10 mouse cellular contexts compared by ENCODE assay signal in genomic region chr12:59265942-59266231, GRCm38 (mm10). TPM values are rescaled to one million over a fixed set of nuclear protein-coding genes. Genes with fewer than 3 reads are reported as not detected.
A peak's percentile ranks its signal among the peaks of the same experiment; 100 is the strongest.
DNase-seq lines count a peak whose midpoint lies in the region; ATAC-seq lines count a peak whose summit lies in the region.
"Had no signal": no experiment of that assay in that cellular context is flagged by ENCODE, and none has a peak within 500 bp of the region (broad histone marks: within the 10 kb centered on the region; RNA-seq: fewer than 3 reads in every experiment).

No protein-coding gene starts in this region.

- H3K27me3 ChIP-seq in hindbrain, embryonic 13.5 days, result no peaks in the 10 kb centered on the region
- H3K27me3 ChIP-seq in hindbrain, embryonic 11.5 days (ENCODE audit: control insufficient read depth, insufficient read depth, low read length), result no peaks in the 10 kb centered on the region
- no peaks in the 10 kb centered on the region for H3K27me3 ChIP-seq in forebrain, embryonic 12.5 days
- no peaks in the 10 kb centered on the region for H3K27me3 ChIP-seq in forebrain, embryonic 16.5 days (replicated peaks; ENCODE audit: control insufficient read depth, insufficient read depth, low read length)
- H3K27me3 ChIP-seq in midbrain, embryonic 14.5 days (ENCODE audit: control insufficient read depth, insufficient read depth, low read length), result no peaks in the 10 kb centered on the region

- H3K4me3 ChIP-seq in hindbrain, embryonic 13.5 days, result peak overlapping the region; percentile 15; the same call in 1 of the 2 replicates
- no peak overlapping the region for H3K4me3 ChIP-seq in hindbrain, embryonic 11.5 days (ENCODE audit: low read depth, low read length)
- no peak overlapping the region for H3K4me3 ChIP-seq in forebrain, embryonic 12.5 days (replicated peaks)
- no peak overlapping the region for H3K4me3 ChIP-seq in forebrain, embryonic 16.5 days (replicated peaks; ENCODE audit: low read length)
- H3K4me3 ChIP-seq in midbrain, embryonic 14.5 days (replicated peaks; ENCODE audit: low read depth, low read length), result no peak overlapping the region; the same call in 1 of the 2 replicates

- no peaks in the 10 kb centered on the region for H3K9me3 ChIP-seq in hindbrain, embryonic 13.5 days
- no peaks in the 10 kb centered on the region for H3K9me3 ChIP-seq in hindbrain, embryonic 11.5 days (ENCODE audit: control insufficient read depth, low read length)
- H3K9me3 ChIP-seq in forebrain, embryonic 12.5 days, result no peaks in the 10 kb centered on the region
- no peaks in the 10 kb centered on the region for H3K9me3 ChIP-seq in forebrain, embryonic 16.5 days (ENCODE audit: control insufficient read depth, low read length)
- no peaks in the 10 kb centered on the region for H3K9me3 ChIP-seq in midbrain, embryonic 14.5 days (ENCODE audit: control insufficient read depth, low read length)

- no peak for DNase-seq in hindbrain, embryonic 11.5 days (ENCODE audit: low spot score)
- DNase-seq in midbrain, embryonic 14.5 days, result no peak
- no peak for DNase-seq in urinary bladder, adult 18-20 months (ENCODE audit: low spot score in 2 of 2)
- no peak for DNase-seq in left cerebral cortex, adult 18-20 months (ENCODE audit: low spot score in 2 of 2)
- DNase-seq: thymus, adult 18-20 months had no signal

- 0 out of 2 replicates have a peak overlapping the region, but pooled peaks have one; percentile 58 for H3K9ac ChIP-seq in hindbrain, embryonic 13.5 days
- H3K9ac ChIP-seq in hindbrain, embryonic 11.5 days (ENCODE audit: low read depth, low read length), result no peak overlapping the region
- no peak overlapping the region for H3K9ac ChIP-seq in forebrain, embryonic 12.5 days
- 0 out of 2 replicates have a peak overlapping the region, but pooled peaks have one; percentile 0 for H3K9ac ChIP-seq in forebrain, embryonic 16.5 days (replicated peaks; ENCODE audit: low read depth, low read length)
- no peak overlapping the region for H3K9ac ChIP-seq in midbrain, embryonic 14.5 days (replicated peaks; ENCODE audit: low read length)
- H3K9ac ChIP-seq: liver, embryonic 14.5 days had no signal

- H3K4me1 ChIP-seq in hindbrain, embryonic 13.5 days (replicated peaks), result peaks cover 13% of the 10 kb centered on the region
- no peaks in the 10 kb centered on the region for H3K4me1 ChIP-seq in hindbrain, embryonic 11.5 days (replicated peaks; ENCODE audit: control insufficient read depth, insufficient read depth, low read length)
- H3K4me1 ChIP-seq in forebrain, embryonic 12.5 days, result peaks cover 1% of the 10 kb centered on the region; the same call in 1 of the 2 replicates
- H3K4me1 ChIP-seq in forebrain, embryonic 16.5 days (replicated peaks; ENCODE audit: control insufficient read depth, insufficient read depth, low read length), result no peaks in the 10 kb centered on the region; the same call in 1 of the 2 replicates
- H3K4me1 ChIP-seq in midbrain, embryonic 14.5 days (ENCODE audit: control insufficient read depth, insufficient read depth, low read length), result peaks cover 5% of the 10 kb centered on the region; the same call in 1 of the 2 replicates

- WGBS in hindbrain, embryonic 13.5 days, result 76% methylated on average over 4 of the region's 4 CpGs
- 82% methylated on average over 4 of the region's 4 CpGs for WGBS in hindbrain, embryonic 11.5 days
- 69% methylated on average over 4 of the region's 4 CpGs for WGBS in forebrain, embryonic 12.5 days
- WGBS in forebrain, embryonic 16.5 days, result 74% methylated on average over 4 of the region's 4 CpGs
- WGBS in midbrain, embryonic 14.5 days, result 47% methylated on average over 4 of the region's 4 CpGs

- H3K4me2 ChIP-seq in hindbrain, embryonic 13.5 days, result peak overlapping the region; percentile 49
- H3K4me2 ChIP-seq in hindbrain, embryonic 11.5 days (replicated peaks; ENCODE audit: low read depth, low read length), result no peak overlapping the region
- H3K4me2 ChIP-seq in forebrain, embryonic 12.5 days, result peak overlapping the region; percentile 37
- H3K4me2 ChIP-seq in forebrain, embryonic 16.5 days (ENCODE audit: low read length), result peak overlapping the region; percentile 33
- peak overlapping the region; percentile 32 for H3K4me2 ChIP-seq in midbrain, embryonic 14.5 days (ENCODE audit: low read length)

- ATAC-seq in hindbrain, embryonic 13.5 days (ENCODE audit: low FRiP score), result peak; percentile 28; the same call in 1 of the 2 replicates
- no peak for ATAC-seq in hindbrain, embryonic 11.5 days (ENCODE audit: low FRiP score)
- ATAC-seq in forebrain, embryonic 12.5 days (ENCODE audit: low FRiP score), result no peak; the same call in 1 of the 2 replicates
- ATAC-seq in forebrain, embryonic 16.5 days, result 0 out of 2 replicates have a peak, but pooled peaks have one; percentile 45
- peak; percentile 37; the same call in 1 of the 2 replicates for ATAC-seq in midbrain, embryonic 14.5 days (ENCODE audit: low FRiP score, low TSS enrichment)
- ATAC-seq: CD4-positive, CD25-positive, alpha-beta regulatory T cell, adult 4 months had no signal

- H3K27ac ChIP-seq in hindbrain, embryonic 13.5 days, result 0 out of 2 replicates have a peak overlapping the region, but pooled peaks have one; percentile 23
- no peak overlapping the region for H3K27ac ChIP-seq in hindbrain, embryonic 11.5 days (ENCODE audit: low read depth, low read length)
- H3K27ac ChIP-seq in forebrain, embryonic 12.5 days, result no peak overlapping the region
- no peak overlapping the region for H3K27ac ChIP-seq in forebrain, embryonic 16.5 days (ENCODE audit: low read length)
- H3K27ac ChIP-seq in midbrain, embryonic 14.5 days (replicated peaks; ENCODE audit: low read depth, low read length), result peak overlapping the region; percentile 60
- H3K27ac ChIP-seq: liver, embryonic 14.5 days had no signal

- no peaks in the 10 kb centered on the region for H3K36me3 ChIP-seq in hindbrain, embryonic 13.5 days
- no peaks in the 10 kb centered on the region for H3K36me3 ChIP-seq in hindbrain, embryonic 11.5 days (ENCODE audit: control insufficient read depth, insufficient read depth, low read length)
- no peaks in the 10 kb centered on the region for H3K36me3 ChIP-seq in forebrain, embryonic 12.5 days (replicated peaks)
- H3K36me3 ChIP-seq in forebrain, embryonic 16.5 days (ENCODE audit: control insufficient read depth, insufficient read depth), result no peaks in the 10 kb centered on the region
- no peaks in the 10 kb centered on the region for H3K36me3 ChIP-seq in midbrain, embryonic 14.5 days (ENCODE audit: control insufficient read depth, insufficient read depth, low read length)

RNA-seq across cellular contexts. Expression of gene Fbxo33, which starts 46.4 kb away (rescaled TPM):
- 6.8 and 7.2 TPM in 2 replicates for polyA plus RNA-seq in hindbrain, embryonic 13.5 days (2015; fragmentation: Nextera tagmentation; extraction: Ambion mirVana)
- polyA plus RNA-seq in hindbrain, embryonic 11.5 days (2014; fragmentation: Nextera tagmentation; extraction: Ambion mirVana), result 8.1 and 10.3 TPM in 2 replicates
- 9.1 and 10.0 TPM in 2 replicates for polyA plus RNA-seq in forebrain, embryonic 12.5 days (2016; fragmentation: Nextera tagmentation; extraction: Ambion mirVana)
- 9.2 and 9.8 TPM in 2 replicates for polyA plus RNA-seq in forebrain, embryonic 16.5 days (2015; fragmentation: Nextera tagmentation; extraction: Ambion mirVana)
- 11.4 and 13.7 TPM in 2 replicates for polyA plus RNA-seq in midbrain, embryonic 14.5 days (2014; fragmentation: Nextera tagmentation; extraction: Ambion mirVana)
- 10 to 100 TPM; 74.9 to 91.7 TPM for total RNA-seq in left cerebral cortex, adult 18-20 months (2021)

Comparison
In these comparisons a context has a peak if more than half of its experiments do, and no peak if none do; other contexts are left out.
1. ATAC-seq: peak in hindbrain, embryonic 13.5 days (single experiment), forebrain, embryonic 16.5 days (single experiment) and midbrain, embryonic 14.5 days (single experiment); none in hindbrain, embryonic 11.5 days (single experiment) and forebrain, embryonic 12.5 days (single experiment).
2. H3K27ac ChIP-seq: peak in hindbrain, embryonic 13.5 days (single experiment) and midbrain, embryonic 14.5 days (single experiment); none in hindbrain, embryonic 11.5 days (single experiment), forebrain, embryonic 12.5 days (single experiment) and forebrain, embryonic 16.5 days (single experiment).
3. H3K9ac ChIP-seq: peak in hindbrain, embryonic 13.5 days (single experiment) and forebrain, embryonic 16.5 days (single experiment); none in hindbrain, embryonic 11.5 days (single experiment), forebrain, embryonic 12.5 days (single experiment) and midbrain, embryonic 14.5 days (single experiment).